Mouse (Mus musculus): Measurements from ENCODE around the gene Aqp12. TPM values are rescaled to one million over a fixed set of nuclear protein-coding genes. Genes with fewer than 3 reads are reported as not detected.
"Not testable (repeated sequence)": the region's sequence is repeated elsewhere in the genome, so short reads cannot be mapped to it uniquely, and the experiment has no call there.

The Aqp12 gene
- not detected for total RNA-seq (2021)
- long read RNA-seq, experiment 1, result 0 reads
- long read RNA-seq, experiment 2, result 0 reads

DNA sequence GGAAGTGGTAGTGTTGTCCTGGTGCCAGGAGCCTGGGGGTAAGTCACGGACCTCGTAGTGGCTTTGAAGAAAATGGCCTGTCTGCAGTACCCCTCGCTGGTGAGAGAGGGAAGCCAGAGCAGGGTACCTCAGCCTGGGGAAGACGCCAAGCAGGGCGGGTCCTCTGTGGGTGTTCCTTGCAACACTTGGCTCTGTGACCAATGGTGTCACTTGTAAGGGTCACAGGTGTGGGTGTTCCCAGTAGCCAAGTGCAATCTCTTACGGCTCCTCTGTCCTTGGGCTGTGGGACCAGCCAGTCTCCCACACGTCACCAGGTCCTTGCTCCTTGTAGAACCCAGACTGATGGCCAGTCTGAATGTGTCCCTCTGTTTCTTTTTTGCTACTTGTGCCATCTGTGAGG is at the start of gene Aqp12:
Gene Aqp12 (plus strand): TSS at position 274 of the 400 bp plus-strand sequence.
- DNase-seq, result no peak
- intact Hi-C loops (cut with DNase I), result no loop called here

GRCm38 (mm10) chr1:92956571-92957335 is 49.4 kb upstream of the Aqp12 start:
- intact Hi-C loops (cut with DNase I), result loop anchor here (1.0 to 10.0 kb wide), 3 partner anchors 54 to 388 kb away; partner anchors contain the start of genes Pask and Ppp1r7
- peak; percentile 70 to 79 for DNase-seq

GRCm38 (mm10) chr1:92958999-92959398 is 47.1 kb upstream of the Aqp12 start:
- peak in 1 of 2 experiments; percentile 0 for DNase-seq
- intact Hi-C loops (cut with DNase I), result loop anchor here (5.0 to 10.0 kb wide), 2 partner anchors 168 to 386 kb away; partner anchors contain the start of genes Pask and Ppp1r7

DNA sequence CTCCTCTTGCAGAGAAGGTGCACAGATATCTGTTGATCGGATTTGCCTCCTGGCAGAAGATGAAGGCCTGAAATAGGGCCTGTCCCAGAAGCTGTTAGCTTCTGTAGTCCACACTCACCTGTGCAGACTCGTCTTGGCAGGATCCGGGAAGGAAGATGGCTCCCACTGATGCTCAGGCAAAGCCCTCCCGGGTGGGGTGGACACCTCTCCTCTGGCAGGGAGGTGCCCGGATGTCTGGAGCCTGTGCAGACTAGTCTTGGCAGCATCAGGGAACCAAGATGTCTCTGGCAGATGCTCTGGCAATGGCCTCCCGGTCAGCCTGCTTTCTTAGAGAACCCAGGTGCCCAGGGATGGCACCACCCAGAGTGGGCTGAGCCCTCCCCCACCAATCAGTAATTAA is 35.3 kb upstream of the Aqp12 start:
- DNase-seq; intact Hi-C loops (cut with DNase I): not testable (repeated sequence)

- no peak for DNase-seq
- intact Hi-C loops (cut with DNase I), result no loop called here
Observed at GRCm38 (mm10) chr1:92971879-92972795, 34.0 kb upstream of the Aqp12 start.

DNA sequence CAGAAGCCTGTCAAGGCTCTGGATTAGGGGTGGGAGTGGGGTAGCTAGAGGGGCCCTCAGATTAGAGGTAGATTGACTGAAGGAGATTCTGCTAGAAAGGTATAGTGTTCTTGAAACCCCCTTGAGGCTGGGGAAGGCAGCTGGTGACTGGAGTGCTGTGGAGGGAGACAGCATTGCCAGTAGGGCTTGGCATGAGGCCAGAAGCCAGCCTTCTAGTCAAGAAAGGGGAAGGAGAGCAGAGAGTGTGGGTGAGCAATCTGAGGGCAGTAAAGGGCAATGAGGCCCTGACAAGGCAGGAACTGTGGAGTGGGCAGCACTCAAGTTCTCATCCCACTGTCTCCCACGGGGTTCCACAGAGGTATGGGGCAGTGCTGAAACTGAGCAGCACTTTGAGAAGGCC is 33.3 kb upstream of the Aqp12 start:
- intact Hi-C loops (cut with DNase I), result no loop called here
- DNase-seq, result peak; percentile 57 to 61

GRCm38 (mm10) chr1:92976141-92976566 is 30.0 kb upstream of the Aqp12 start:
- peak in 1 of 2 experiments; percentile 19 for DNase-seq
- intact Hi-C loops (cut with DNase I), result loop anchor here (2.0 kb wide), 1 partner anchor 23 kb away; no protein-coding TSS in a partner anchor

GRCm38 (mm10) chr1:92978645-92979044 is 27.5 kb upstream of the Aqp12 start:
- intact Hi-C loops (cut with DNase I), result no loop called here
- no peak for DNase-seq

GRCm38 (mm10) chr1:92979073-92979602 is 27.0 kb upstream of the Aqp12 start:
- intact Hi-C loops (cut with DNase I), result no loop called here
- DNase-seq, result no peak

- intact Hi-C loops (cut with DNase I), result no loop called here
- DNase-seq, result peak; percentile 62 to 67
Observed at GRCm38 (mm10) chr1:92981056-92981845, 24.9 kb upstream of the Aqp12 start.

DNA sequence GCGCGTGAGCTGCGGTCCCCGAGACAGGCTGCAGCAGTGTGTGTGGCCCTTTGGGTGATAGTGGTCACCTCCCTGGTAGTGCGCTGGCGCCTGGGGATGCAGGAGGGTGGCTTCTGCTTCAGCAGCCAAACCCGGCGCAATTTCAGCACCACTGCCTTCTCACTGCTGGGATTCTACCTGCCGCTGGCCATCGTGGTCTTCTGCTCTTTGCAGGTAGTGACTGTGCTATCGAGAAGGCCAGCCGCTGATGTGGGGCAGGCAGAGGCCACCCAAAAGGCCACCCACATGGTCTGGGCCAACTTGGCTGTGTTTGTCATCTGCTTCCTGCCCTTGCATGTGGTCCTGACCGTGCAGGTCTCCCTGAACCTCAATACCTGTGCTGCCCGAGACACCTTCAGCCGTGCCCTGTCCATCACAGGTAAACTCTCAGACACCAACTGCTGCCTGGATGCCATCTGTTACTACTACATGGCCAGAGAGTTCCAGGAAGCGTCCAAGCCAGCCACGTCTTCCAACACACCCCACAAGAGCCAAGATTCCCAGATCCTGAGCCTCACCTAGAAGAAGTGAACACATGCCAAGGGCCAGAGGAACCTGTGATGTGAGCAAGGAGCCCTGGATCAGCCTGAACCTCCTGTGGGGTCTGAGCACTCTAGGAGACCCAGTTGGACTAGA is 23.1 kb upstream of the Aqp12 start:
- no peak for DNase-seq
- intact Hi-C loops (cut with DNase I), result no loop called here

DNA sequence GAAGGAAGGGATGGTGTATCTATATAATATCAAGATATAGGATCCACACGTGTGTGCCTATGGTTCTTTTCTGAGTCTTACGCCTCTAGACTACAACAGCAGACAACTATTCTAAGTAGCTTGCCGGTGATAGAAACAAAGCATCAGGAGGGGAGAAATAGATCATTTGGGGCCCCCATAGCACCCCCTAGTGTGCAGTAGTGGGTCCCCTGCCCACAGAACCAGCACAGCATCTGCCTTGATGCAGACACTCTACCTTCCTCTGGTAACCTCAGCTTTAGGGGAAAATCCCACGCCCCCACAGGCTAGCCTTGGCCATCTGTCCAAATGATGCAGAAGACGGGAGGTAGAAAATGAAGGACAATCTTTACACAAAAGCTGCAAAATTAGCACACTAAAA is 21.1 kb upstream of the Aqp12 start:
- DNase-seq, result no peak
- intact Hi-C loops (cut with DNase I), result no loop called here

DNA sequence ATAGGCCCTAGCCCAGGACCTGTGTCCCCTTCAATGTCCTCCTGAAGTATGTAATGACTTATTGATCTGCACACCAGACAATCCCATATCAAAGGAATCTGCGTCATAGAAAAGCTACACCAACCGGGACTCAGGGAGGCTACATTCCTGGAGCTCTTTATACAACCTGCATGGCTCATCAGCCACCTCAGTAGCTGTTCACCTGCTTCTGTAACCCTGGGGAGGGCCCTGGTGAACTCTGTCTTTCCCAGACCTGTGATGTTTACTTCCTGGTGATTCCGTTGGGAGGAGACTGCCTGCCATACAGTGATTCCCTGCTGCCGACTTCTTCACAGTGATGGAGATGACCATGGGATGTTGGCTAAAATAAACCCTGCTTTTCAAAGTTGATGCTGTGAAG is 17.2 kb upstream of the Aqp12 start:
- intact Hi-C loops (cut with DNase I), result no loop called here
- no peak for DNase-seq

DNA sequence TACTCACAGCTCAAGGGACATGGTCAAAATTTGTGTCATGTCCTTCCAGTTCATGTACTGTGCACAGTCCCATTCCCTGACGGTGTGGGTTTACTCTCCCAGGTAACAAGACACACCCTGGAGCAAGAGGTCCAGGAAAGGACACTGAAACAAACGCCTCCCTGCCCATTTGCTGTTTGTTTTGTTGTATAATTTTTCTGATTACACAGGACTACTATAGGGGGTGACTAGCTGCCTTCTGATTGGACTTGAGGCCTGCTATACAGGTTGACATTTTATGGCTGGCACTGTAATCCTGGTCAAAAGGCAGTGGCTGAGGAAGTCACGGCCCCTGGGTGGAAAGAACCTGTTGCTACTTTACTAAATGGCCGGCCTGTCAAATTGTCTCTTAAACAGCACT is 16.2 kb upstream of the Aqp12 start:
- no peak for DNase-seq
- intact Hi-C loops (cut with DNase I), result no loop called here

GRCm38 (mm10) chr1:92992214-92992855 is 13.8 kb upstream of the Aqp12 start:
- no peak for DNase-seq
- intact Hi-C loops (cut with DNase I), result no loop called here

GRCm38 (mm10) chr1:92992880-92993279 is 13.3 kb upstream of the Aqp12 start:
- DNase-seq, result no peak
- intact Hi-C loops (cut with DNase I), result no loop called here

- DNase-seq, result peak; percentile 29 to 38
- intact Hi-C loops (cut with DNase I), result no loop called here
Observed at GRCm38 (mm10) chr1:93009196-93009595, 3.1 kb downstream of the Aqp12 start.

DNA sequence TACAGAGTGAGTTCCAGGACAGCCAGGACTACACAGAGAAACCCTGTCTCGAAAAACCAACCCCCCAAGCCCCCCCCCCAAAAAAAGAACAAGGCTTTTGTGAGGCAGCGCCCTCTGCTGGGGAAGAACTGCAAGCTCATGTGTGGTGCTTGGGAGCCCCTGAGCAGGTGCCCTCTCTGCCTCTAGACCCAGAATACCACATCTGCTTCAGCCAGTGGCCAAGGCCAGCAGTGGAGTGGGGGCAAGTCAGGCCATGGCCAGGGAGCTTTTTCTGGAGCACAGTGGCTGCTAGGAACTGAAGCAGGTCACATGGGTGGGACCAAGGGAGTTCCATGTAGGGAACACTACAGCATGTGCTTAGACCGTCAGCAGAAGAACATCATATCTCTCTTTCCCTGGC is 4.6 kb downstream of the Aqp12 start:
- intact Hi-C loops (cut with DNase I), result loop anchor here (1.0 to 5.0 kb wide), 2 partner anchors 53 to 72 kb away; no protein-coding TSS in a partner anchor
- peak; percentile 18 to 41 for DNase-seq

DNA sequence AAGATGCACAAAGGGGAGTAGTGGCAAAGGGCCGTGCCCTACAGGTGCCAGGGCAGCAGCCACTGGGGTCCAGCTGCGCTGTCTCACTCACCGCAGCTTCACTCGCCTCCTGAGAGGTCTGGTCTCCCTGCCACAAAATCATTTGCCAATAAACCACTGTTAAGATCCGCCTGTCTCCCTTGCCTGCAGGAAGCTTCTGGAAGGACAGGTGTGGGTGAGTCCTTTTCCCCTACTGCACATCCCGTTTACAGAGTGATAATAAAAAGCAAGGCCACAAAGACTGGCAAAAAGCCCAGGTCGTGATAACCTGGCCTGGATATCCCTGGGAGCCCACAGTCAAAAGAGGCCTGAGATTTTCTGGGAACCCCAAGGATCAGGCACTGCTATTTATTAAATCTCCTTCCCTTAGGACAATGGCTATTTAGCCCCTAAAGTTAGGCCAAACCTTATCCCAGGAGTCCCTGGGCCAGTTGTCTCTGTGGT is 6.0 kb downstream of the Aqp12 start:
- intact Hi-C loops (cut with DNase I), result loop anchor here (5.0 kb wide), 1 partner anchor 70 kb away; no protein-coding TSS in a partner anchor
- peak in 1 of 2 experiments; percentile 15 for DNase-seq

Data from heart, postnatal 14 days (tissue).